Mouse (Mus musculus) neural tube, embryonic 10.5 days (tissue): ENCODE results near the gene Fyb2.
"Not testable (repeated sequence)": the region's sequence is repeated elsewhere in the genome, so short reads cannot be mapped to it uniquely, and the experiment has no call there.

Source experiments
- DNase-seq: peaks from one replicate; pipeline ENCODE4 v3.0.0-alpha.2; 2017; ENCODE audit warnings: low spot score; ENCODE audit errors: extremely low spot score

Gene Fyb2

DNA sequence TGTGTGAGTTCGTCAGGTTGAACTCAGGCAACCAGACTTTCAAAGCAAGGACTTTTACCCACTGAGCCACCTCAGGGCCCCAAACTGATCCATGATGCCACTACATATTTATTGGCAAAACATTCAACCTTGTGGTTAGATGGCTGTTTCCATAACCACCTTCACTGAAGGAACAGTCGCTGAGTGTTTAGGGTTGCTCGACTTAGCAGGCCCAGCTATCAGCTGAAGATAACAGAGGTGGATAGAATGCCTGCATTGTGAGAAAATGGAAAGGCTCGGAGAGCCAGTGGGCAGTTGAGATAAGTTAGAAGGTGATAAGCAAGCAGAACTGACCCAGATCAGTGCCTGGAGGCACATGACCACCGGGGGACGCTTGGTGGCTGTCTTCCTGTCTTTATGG, 26.3 kb downstream of the Fyb2 start:
- DNase-seq = no peak

DNA sequence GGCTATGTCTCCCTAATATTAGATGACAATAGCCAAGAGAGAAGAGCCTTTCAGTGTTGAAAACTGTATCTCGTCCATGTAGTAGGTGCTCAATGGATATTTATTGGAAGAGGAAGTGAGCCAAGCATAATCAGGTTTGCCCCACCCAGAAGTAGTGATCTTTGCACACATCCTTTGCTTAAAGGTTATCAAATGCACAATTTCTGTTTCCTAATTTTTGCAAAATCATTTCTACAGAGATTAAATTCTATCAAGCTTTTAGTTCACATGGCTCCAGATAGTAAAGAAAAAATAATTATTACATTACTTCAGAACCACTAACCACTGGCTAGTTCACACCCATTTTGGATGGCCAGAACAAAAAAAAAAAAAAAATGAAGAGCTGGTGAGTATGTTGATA, 28.6 kb downstream of the Fyb2 start:
- no peak for DNase-seq

DNA sequence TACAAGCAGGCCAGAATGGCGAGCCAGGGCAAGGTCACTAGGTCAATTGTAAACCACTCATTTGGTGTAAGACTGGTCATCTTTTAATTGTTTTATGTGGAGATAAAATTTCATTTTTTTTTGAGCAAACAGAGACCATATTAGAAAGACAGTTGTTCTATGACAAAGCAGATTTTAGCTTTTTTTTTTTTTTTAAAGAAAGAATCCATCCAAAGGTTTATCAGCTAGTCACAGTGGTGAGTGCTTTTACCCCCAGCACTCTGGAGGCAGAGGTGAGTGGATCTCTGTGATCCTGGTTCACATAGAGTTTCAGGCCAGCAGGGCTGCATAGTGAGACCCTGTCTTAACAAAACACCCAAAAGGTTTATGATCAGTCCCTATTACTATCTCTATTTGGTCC, 31.2 kb downstream of the Fyb2 start:
- DNase-seq = no peak

DNA sequence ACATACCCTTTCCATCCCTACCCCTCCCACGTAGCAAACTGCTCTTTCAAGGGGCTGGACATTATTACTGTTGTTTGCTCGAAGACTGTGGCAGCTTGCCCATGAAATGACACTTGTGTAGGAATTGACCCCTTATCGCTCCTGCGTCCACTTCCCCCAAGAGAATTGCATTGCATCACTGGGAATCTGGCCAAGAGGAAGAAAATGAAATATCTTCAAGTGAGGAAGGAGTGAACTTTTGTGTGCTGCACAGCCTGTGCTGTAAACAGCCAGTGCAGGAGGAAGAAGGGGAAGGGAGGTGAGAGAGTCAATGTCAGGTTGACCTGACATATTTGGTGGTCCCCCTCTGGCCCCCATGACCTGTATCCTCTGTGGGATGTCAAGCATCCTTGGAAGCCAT, 35.6 kb downstream of the Fyb2 start:
- no peak for DNase-seq

DNA sequence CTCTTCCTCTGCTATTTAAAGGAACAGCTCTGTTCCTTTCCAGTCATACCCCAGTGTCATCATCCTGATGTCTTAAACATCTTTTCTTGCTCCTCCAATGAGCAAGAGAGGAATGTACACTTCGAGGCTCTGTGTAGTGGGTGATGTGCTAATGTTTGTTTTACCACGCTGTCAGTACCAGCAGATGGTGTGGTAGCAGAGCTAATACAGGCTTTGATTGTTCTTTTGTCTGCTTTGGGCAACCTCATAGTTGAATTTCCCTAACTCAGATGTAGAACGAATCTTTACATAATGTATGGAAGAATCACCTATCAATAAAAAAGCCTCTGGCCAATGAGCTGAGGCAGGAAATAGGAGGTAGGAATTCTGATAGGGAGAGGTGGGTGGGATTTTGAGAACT, 36.0 kb downstream of the Fyb2 start:
- no peak for DNase-seq

DNA sequence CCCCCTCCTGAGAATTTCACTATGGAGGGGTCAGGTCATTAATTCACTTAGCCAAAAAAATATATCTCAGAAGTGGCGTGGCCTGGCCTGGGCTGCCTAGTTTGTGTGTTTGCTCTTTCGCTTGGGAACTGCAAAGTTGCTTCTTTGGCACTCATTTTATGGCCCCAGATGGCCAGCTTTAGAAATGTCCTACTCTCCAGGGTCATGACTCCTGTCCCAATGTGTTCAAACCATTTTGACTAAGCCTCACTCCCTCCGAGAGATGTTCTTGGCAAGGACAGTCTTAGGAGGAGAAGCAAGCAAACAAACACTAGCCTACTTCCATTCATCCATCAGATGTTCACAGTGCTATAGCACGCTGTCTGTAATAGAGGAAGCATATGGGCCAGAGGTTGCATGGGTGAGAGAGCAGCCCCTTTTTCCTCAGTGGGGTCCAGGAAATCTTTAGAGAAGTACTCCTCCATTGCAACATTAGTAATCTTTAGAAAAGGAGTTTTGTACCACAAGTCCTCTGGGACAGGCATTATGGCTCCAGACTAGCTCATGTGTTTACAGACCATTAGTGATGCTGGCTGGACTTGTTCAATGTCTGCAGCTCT, 38.1 kb downstream of the Fyb2 start:
- DNase-seq = no peak

DNA sequence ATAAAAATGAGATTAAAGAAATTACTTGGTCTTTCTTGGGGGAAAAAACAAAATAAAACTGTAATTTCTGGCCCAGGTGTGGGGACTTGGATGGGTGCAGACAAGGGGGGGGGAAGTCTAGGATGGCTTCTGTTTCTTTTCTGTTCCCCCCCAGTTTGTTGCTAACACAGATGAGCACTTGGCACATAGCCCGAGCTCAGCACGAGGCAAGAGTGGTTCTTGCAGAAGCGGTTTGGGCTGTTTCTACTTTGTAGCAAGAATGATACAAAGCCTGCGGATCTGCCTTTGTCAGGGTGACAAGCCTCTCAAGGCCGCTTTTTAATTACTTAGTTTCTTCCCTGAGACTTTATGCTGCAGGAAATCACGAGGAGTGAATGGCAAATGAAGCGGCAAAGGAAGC, 43.4 kb downstream of the Fyb2 start:
- no peak for DNase-seq

DNA sequence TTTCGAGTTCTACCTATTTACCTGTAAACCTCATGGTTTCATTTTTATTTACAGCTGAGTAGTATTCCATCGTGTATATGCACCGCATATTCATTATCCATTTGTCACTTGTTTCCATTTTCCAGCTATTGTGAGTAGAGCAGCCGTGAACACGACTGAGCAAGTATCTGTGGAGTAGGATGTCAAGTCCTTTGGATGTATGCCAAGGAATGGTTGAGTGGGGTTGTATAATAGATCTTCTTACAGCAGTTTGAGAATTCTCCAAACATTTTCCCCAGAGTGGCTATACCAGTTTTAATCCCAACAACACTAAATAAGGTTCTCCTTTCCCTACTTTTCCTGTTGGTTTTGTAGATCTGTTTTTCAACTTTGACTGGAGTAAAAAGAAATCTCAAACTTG, 48.2 kb downstream of the Fyb2 start:
- no peak for DNase-seq

DNA sequence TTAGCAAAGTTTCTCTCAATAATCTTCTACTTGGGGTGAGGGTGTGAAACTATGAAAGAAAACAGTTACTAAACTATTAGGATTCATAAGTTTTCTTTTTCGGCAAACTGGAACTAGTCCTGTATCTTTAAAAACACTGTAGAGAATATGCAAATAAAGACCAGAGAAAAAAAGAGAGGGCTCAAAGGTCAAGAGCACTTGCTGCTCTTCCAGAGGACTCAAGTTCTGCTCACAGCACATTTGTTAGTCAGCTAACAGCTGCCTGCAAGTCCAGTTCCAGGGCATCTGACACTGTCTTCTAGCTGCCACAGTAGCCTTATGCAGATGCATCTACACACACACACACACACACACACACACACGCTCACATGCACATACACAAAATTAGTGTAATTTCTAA, 59.4 kb downstream of the Fyb2 start:
- no peak for DNase-seq

DNA sequence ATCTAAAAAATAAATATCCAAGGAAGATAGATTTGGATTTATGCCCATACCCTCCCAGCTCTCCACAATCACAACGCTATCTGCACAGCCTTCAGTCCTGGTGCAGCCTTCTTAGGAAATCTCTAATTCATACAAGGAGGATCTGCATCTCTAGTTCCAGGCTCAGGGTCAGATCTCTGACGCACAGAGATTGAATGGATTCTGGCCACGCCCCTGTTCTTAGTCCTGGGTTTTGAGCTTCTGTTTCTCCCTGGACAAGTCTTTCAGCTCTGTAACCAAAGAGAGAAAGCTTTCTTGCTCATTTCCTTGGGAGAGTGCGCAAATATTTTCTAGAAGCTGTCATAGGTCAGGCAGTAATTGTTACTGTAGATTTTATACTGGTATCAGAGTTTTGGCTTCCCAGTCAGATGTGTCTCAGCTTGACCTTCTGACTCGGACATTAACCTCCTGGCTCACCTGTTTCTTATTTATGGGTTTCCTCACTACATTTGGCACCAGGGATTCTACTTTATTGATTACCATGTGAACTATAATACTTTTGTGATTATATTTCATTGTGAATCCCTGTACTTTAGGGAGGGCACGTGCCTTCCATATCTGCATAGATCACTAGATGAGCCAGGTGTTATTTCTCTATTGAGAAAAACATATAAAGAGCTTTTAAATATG, 62.0 kb downstream of the Fyb2 start:
- DNase-seq = no peak

DNA sequence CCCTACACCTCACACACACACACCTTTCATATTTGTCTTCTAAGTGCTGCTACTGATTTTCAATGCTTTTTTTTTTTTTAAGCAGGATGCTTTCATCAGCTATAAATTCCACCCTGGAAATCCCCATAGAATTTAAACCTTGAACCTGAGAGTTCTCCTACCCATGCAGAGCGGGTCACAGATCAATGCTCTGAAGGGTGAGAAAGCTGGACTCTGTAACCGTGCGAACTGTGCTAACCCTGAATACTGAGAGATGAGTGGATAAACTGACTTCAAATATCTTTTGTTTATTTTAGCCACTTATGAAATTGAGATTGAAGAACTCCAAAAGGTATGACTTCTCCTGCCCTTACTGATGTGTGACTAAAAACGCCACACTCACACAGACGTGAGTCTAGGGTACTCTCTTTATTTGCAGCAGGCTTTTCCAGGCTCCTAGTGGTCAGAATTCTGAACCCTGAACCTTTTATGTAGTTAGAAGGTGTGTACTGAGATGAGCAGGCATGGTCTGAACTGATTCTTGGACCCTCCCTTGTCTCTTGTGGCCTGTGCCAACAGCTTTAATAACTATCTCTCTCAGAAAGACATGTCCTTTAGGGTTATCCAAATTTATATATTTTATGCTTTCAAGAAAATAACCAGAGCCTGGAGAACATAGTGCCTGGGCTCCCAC, 72.8 kb downstream of the Fyb2 start:
- no peak for DNase-seq

DNA sequence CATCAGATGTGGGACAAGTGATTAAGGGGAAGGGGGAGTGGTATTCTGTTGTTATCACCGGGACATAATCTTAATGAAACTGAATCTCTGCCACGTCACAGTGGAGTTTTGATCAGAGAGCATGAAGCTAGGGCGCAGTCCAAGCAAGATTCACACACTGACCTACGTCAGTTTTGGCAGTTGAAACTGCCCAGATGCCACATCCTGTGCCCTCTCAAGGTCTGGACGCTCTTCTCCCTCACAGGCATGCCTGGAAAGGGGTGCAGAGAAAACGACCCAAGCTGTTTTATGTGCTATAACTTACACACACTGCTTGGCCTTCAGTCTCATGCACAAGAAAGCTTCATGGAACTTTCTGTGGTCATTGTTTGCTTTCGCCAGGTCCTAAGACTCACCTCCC, 74.4 kb downstream of the Fyb2 start:
- no peak for DNase-seq

DNA sequence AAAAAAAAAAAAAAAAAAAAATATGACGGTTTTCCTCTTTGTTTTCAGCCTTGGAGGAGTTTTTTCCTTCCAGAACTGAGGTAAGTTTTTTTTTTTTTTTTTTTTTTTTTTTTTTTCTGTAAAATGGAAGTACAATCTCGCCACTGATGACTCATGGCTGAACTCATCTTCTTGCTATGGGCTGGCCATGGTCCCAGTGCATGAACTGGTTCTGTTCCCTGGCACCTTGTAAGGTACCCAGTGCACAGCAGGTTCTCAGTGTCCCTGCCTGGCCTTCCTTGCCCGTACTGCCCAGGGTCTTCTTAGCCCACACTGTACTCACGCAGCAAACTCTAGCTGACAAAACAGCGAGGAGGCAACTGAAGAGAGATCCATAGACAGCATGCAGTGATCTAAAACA, 74.8 kb downstream of the Fyb2 start:
- no peak for DNase-seq

DNA sequence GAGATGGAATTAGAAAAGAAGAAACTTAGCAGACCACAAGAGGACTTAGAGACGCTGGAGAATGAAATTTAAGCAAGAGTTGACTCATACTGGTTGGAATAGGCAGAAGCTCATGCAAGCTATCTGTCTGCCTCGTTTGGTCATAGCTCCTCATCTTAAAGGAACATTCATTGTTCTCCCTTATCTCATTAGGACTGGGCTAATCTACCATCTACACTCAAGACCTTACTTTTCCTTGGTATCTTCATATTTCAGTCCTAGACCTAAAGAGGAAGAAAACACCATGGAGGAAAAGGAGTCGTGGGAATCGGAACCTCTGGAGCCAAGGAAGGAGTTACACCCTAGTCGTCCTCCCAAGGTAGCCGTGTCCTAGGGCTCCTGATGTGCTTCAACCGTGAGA, 75.5 kb downstream of the Fyb2 start:
- DNase-seq = no peak

DNA sequence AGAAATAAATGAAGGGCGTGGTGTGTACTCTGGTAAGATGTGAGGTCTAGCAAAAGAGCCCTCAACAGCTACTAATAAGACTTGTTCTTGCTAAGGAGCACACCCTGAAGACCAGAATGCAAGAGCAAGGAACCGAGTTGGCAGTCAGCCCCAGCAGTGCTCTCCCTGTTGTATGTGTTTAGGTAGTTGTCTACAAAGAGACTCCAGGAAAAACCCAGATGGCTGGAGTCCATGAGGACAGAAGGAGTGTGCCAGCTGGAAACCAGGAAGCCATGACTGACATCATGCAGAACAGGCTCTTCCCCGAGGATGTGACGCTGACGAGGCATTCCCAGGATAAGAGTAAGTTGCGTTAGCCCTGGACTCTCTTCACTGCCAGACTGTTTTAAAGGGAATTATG, 76.8 kb downstream of the Fyb2 start:
- DNase-seq = no peak

DNA sequence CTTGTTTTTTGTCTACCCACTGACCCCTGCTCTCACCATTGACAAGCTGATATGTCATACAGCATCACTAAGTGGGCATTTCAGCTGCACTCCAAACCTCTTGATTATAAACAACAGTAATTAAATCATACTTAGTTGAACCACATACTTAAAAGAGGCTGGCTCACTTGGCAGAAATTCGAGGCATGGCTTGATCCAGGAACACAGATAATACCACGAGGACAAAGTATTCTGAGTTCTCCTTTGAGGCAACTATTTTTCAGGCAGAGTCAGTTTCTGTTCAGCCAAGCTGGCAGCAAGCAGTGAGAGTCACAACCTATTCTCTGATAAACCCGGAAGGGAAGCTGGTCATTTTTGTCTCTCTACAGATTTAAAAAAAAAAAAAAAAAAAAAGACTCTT, 77.4 kb downstream of the Fyb2 start:
- no peak for DNase-seq

DNA sequence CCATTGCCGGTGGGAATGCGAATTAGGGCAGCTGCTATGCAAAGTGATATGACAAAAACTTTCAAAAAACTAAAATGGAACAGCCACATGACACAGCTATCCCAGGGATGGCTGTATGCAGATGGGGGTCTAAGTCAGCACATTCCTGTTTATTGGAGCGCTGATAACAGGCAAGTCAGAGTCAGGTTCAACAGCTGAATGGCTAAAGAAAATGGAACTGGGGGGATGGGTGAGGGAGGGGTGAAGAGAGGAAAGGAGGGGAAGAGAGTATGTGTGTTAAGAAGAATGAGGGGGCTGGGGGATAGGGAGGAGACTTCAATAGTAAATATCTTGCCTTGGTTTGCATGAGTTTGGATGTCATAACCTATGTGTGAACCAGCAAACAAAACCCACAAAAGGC, 79.0 kb downstream of the Fyb2 start:
- no peak for DNase-seq

DNA sequence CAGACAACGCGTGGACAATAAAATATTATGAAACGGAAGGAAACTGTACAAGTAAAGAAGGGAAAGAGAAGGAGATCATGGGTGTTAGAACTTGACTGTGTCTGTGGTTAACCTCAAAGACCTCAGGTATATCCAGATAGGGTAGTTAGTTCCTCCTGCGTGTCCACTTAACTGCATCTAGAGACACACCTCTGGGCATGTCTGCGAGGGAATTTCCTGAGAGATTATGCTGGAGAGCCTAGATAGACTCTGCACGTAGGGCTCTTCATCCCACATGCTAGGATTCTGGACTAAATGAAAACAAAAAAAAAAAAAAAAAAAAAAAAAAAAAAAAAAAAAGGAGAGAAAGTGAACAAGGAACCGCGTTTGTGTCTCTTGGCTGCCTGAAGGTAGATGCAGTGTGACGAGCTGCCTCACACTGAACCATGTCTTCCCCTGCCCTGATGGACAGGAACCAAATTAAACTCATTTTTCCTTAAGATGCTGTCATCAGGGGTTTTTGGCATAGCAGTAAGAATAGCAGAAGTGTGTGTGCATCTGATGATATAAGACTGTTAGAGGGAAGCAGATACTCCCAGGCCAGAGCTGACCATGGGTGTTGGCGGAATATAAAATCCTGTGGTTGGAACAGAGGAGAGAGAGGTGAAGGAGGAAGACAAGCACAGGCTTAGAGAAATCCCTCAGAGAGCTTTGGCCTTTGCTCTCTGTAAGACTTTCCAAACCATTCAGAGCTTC, 80.1 kb downstream of the Fyb2 start:
- DNase-seq = no peak

DNA sequence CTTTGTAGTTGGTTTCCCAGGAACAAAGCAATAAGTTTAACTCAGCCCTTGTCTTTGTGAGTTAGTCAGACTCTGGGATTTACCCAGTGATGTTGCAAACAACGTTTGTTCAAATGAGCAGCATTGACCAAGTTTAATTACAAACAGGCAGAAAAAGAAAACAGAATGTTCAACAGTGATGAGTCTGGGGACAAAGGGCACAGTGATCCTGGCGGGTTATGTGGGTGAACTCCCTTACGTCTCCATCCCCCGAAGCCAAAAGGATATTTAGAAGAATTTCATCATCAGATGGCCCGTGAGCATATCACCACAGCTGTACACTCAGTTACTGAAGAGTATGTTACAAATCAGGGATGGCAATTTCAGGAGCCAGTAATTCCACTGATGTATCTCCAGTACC, 86.4 kb downstream of the Fyb2 start:
- no peak for DNase-seq

DNA sequence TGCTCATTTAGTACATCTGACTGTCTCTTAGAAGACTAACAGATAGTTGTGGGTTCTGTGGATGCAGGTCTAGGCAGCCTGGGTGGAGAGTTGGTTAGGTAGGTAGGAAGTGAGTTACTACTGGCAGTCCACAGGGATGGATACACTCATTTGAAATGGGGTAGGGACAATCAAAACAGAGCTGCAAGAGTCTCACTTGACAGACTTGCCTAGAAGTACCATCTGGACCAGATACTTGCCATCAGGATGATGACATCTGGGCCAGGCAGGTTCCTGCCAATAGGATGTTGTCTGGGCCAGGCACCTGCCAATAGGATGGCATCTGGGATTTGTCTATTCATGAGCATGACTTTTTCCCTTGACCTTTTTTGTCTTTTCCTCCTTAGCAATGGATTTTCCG, 88.5 kb downstream of the Fyb2 start:
- no peak for DNase-seq

DNA sequence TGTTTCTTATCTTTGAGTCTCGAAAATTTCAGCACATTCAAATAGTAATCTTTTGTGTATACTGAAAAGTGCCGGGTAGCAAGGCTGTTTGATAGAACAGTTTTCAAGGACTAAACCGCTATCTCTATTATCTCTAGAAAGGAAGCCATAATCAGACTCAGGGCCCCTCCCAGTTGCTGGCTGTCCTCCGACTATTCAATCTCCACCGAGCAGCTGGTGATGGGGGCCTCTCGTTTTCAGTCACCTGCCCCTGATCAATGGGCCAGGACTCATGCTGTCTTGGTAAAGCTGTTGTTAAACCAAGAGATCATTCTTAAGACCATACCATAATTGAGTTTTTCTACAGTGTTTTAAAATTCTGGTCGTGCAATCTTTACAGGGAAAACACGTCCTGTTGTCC, 90.9 kb downstream of the Fyb2 start:
- DNase-seq = no peak

DNA sequence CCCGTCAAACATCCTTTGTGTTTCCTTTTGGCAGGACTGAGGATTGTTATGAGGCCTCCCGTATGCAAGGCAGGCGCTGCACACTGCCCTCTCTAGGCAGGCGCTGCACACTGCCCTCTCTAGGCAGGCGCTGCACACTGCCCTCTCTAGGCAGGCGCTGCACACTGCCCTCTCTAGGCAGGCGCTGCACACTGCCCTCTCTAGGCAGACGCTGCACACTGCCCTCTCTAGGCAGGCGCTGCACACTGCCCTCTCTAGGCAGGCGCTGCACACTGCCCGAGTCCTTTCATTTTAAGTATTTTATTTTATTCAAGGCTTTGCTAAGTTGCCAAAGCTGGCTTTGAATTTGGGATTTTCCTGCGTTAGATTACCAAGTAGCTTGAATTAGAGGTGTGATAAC, 91.4 kb downstream of the Fyb2 start:
- not testable (repeated sequence) for DNase-seq
